Mouse (Mus musculus) forebrain, embryonic 11.5 days (tissue): ENCODE data around the gene Immp2l. TPM values are rescaled to one million over a fixed set of nuclear protein-coding genes. Genes with fewer than 3 reads are reported as not detected.
A peak's percentile ranks its signal among the peaks of the same experiment; 100 is the strongest.

Source experiments
- ATAC-seq: fragments of 200-750 bp; cut with Nextera tagmentation; replicated peaks from 2 replicates; pipeline ENCODE4 v1.8.0; 2017; ENCODE audit warnings: moderate TSS enrichment; ENCODE audit not compliant: low FRiP score
- DNase-seq: peaks from one replicate; pipeline ENCODE4 v3.0.0-alpha.2; 2017; ENCODE audit warnings: low spot score
- H3K27ac ChIP-seq: fragments of 300-500 bp; sonication (generic); 2 replicates; pipeline ENCODE4 v1.5.1; 2014; ENCODE audit warnings: low read depth, low read length
- H3K27me3 ChIP-seq: fragments of 300-500 bp; sonication (generic); 2 replicates; pipeline ENCODE4 v1.6.1; 2014; ENCODE audit warnings: mild to moderate bottlenecking, low read length, mixed read lengths; ENCODE audit not compliant: control insufficient read depth, insufficient read depth
- H3K36me3 ChIP-seq: fragments of 300-500 bp; sonication (generic); 2 replicates; pipeline ENCODE4 v1.6.1; 2014; ENCODE audit warnings: mild to moderate bottlenecking, low read length, moderate library complexity, mixed read lengths; ENCODE audit not compliant: control insufficient read depth, insufficient read depth
- H3K4me1 ChIP-seq: fragments of 300-500 bp; sonication (generic); replicated peaks from 2 replicates; pipeline ENCODE4 v1.6.1; 2014; ENCODE audit warnings: low read length, mixed read lengths; ENCODE audit not compliant: control insufficient read depth, insufficient read depth
- H3K4me2 ChIP-seq: fragments of 300-500 bp; sonication (generic); 2 replicates; pipeline ENCODE4 v1.6.1; 2014; ENCODE audit warnings: low read depth, mild to moderate bottlenecking, low read length, moderate library complexity, mixed read lengths; ENCODE audit not compliant: severe bottlenecking
- H3K4me3 ChIP-seq: fragments of 300-500 bp; sonication (generic); 2 replicates; pipeline ENCODE4 v1.5.1; 2014; ENCODE audit warnings: low read depth, low read length
- H3K9ac ChIP-seq: fragments of 300-500 bp; sonication (generic); 2 replicates; pipeline ENCODE4 v1.6.1; 2014; ENCODE audit warnings: low read length
- H3K9me3 ChIP-seq: fragments of 300-500 bp; sonication (generic); 2 replicates; pipeline ENCODE4 v1.6.1; 2016; ENCODE audit warnings: low read length, mixed read lengths; ENCODE audit not compliant: control insufficient read depth
- WGBS: fragments of 180-500 bp; shearing (Covaris S2); extraction: QIAGEN DNeasy Blood & Tissue Kit; methylation state at CpG from one replicate; pipeline ENCODE4 v1.1.7; 2014; 5-methylcytosine and 5-hydroxymethylcytosine counted together
- polyA plus RNA-seq: library from polyadenylated mRNA; unstranded; fragments of >200 nt; fragmentation: Nextera tagmentation; extraction: Ambion mirVana; gene quantifications from 2 replicates; pipeline ENCODE4 v1.2.1, GENCODE M21; 2014

The Immp2l gene
- polyA plus RNA-seq, 1 experiment from 2014 or later, result 10.9 TPM

GRCm38 (mm10) chr12:41724585-41724984, 700.7 kb downstream of the Immp2l start:
- no peak overlapping the region for H3K4me2 ChIP-seq
- WGBS, result 87% methylated on average over 2 of the region's 2 CpGs
- ATAC-seq, result no peak

GRCm38 (mm10) chr12:41726720-41727119, 702.8 kb downstream of the Immp2l start:
- H3K9ac ChIP-seq, result no peak overlapping the region
- 79% methylated on average over 1 of the region's 1 CpGs for WGBS
- no peaks in the 10 kb centered on the region for H3K36me3 ChIP-seq
- no peaks in the 10 kb centered on the region for H3K27me3 ChIP-seq
- no peak overlapping the region for H3K4me2 ChIP-seq
- no peaks in the 10 kb centered on the region for H3K9me3 ChIP-seq
- H3K4me3 ChIP-seq, result no peak overlapping the region
- H3K27ac ChIP-seq, result no peak overlapping the region
- H3K4me1 ChIP-seq, result no peaks in the 10 kb centered on the region
- DNase-seq (no peak), ATAC-seq (no peak; the same call in 1 of the 2 replicates)

More at GRCm38 (mm10) chr12:41724585-41724984, 700.7 kb downstream of the Immp2l start:
- DNase-seq, result no peak
- Histone ChIP-seq H3K9me3 (no peaks in the 10 kb centered on the region), H3K27me3 (no peaks in the 10 kb centered on the region), H3K4me3 (no peak overlapping the region), H3K27ac (no peak overlapping the region), H3K9ac (no peak overlapping the region), H3K36me3 (no peaks in the 10 kb centered on the region), H3K4me1 (no peaks in the 10 kb centered on the region)

GRCm38 (mm10) chr12:41727221-41727620, 703.3 kb downstream of the Immp2l start:
- Histone ChIP-seq H3K4me3 (no peak overlapping the region), H3K9ac (no peak overlapping the region), H3K27ac (no peak overlapping the region), H3K9me3 (no peaks in the 10 kb centered on the region), H3K4me2 (no peak overlapping the region), H3K27me3 (no peaks in the 10 kb centered on the region), H3K4me1 (no peaks in the 10 kb centered on the region), H3K36me3 (no peaks in the 10 kb centered on the region)
- ATAC-seq (peak; percentile 57), DNase-seq (no peak)
- 38% methylated on average over 3 of the region's 3 CpGs for WGBS

DNA sequence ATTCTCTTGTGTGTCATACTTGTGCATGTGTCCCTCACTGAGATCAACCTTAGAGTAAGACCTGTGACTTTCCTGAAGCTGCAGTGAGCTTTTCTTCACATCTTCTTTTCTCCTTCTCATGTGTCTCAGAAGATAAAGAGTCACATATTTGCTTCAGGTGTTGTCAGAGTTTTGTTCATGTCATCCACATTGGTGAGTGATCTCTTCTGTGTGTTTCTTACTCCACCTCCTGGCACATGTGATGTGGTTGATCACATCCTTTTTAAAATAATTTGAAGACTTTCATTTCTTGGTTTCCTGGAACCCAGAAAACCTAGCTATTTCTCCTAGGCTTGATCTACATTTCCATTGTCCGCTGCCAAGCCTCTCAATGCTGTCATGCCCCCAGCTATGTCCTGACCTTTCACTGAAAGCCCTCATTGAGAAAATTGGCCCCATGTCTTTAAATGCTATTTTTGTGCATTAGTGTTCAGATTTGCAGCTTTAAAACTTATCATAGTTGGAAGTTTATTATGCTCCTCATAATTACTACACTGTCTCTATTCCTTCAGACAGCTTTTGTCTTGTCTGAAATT, 704.0 kb downstream of the Immp2l start:
- DNase-seq (no peak), ATAC-seq (no peak; the same call in 1 of the 2 replicates)
- WGBS, result 73% methylated on average over 1 of the region's 1 CpGs

DNA sequence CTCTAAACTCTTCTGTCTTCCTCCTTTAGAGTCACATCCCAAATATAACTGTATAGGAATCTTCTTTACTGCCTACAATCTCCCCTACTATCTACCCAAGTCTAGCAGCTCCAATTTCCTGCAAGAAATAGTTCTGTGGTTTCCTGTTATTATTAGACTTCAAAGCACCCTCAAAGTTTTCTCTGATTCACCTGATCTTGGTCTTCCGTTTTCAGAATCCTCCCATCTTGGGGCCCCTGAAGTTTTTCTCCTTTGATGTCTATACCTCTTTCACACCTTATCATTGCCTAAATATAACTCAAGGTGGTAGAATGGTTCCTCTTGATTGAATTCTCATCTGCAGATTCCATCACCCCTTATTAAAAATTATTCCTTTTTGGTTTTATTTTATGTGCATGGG, 704.6 kb downstream of the Immp2l start:
- DNase-seq, result no peak
- Histone ChIP-seq H3K27me3 (no peaks in the 10 kb centered on the region), H3K27ac (no peak overlapping the region), H3K9ac (no peak overlapping the region), H3K4me1 (no peaks in the 10 kb centered on the region), H3K36me3 (no peaks in the 10 kb centered on the region), H3K9me3 (no peaks in the 10 kb centered on the region), H3K4me3 (no peak overlapping the region), H3K4me2 (no peak overlapping the region)
- no peak for ATAC-seq
- 76% methylated on average over 1 of the region's 1 CpGs for WGBS

More for the DNA sequence above, 704.0 kb downstream of the Immp2l start:
- Histone ChIP-seq H3K27me3 (no peaks in the 10 kb centered on the region), H3K4me1 (no peaks in the 10 kb centered on the region), H3K4me3 (no peak overlapping the region), H3K36me3 (no peaks in the 10 kb centered on the region), H3K9ac (no peak overlapping the region), H3K4me2 (no peak overlapping the region), H3K9me3 (no peaks in the 10 kb centered on the region), H3K27ac (no peak overlapping the region)

GRCm38 (mm10) chr12:41729780-41730179, 705.9 kb downstream of the Immp2l start:
- Histone ChIP-seq H3K9ac (no peak overlapping the region), H3K36me3 (no peaks in the 10 kb centered on the region), H3K9me3 (no peaks in the 10 kb centered on the region), H3K4me3 (no peak overlapping the region), H3K27ac (no peak overlapping the region), H3K27me3 (no peaks in the 10 kb centered on the region), H3K4me1 (no peaks in the 10 kb centered on the region), H3K4me2 (no peak overlapping the region)
- WGBS, result 91% methylated on average over 1 of the region's 1 CpGs
- DNase-seq, result no peak
- ATAC-seq, result no peak

DNA sequence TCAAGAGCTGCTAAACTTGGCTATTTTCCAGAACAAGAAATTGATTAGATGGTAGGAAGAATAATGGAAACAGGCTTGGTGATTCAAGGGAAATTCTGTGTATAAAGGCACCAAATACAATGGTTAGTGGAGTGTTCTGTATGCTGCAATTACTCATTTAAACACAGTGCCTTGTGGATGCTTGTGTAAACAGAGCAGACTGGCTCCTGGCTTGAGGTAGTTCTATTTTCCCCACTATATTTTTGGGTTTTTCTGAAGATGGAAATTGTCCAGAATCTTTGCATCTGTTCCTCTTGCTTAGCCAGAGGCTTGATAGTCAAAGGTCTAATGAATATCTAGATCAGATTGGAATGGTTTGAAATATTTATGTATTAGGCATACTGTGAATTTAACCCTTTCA, 709.3 kb downstream of the Immp2l start:
- ATAC-seq, result no peak
- H3K4me3 ChIP-seq, result no peak overlapping the region
- H3K4me1 ChIP-seq, result no peaks in the 10 kb centered on the region
- H3K9ac ChIP-seq, result no peak overlapping the region
- no peak overlapping the region for H3K27ac ChIP-seq
- no peaks in the 10 kb centered on the region for H3K36me3 ChIP-seq
- DNase-seq, result no peak
- no peaks in the 10 kb centered on the region for H3K27me3 ChIP-seq
- no peaks in the 10 kb centered on the region for H3K9me3 ChIP-seq
- H3K4me2 ChIP-seq, result no peak overlapping the region

DNA sequence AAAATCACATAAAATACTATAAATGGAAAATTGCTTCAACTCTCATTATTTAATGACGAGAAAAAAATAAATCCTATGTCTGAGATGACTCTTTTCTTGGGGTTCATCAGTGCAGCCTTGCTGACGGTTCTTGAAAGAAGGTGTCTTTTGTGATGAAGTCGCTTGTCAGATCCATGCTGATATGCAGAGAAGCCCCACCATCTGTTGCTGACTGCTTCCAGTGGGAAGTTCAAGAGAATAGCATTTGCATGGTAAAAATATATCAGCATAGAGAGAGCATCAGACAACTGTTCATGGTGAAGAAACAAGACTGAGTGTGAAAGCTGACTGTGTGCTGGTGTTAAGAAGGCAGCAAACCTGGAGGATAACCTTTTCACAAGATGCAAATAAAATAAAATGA, 719.0 kb downstream of the Immp2l start:
- Histone ChIP-seq H3K4me1 (no peaks in the 10 kb centered on the region), H3K9me3 (no peaks in the 10 kb centered on the region), H3K27me3 (no peaks in the 10 kb centered on the region), H3K9ac (no peak overlapping the region), H3K4me2 (no peak overlapping the region), H3K4me3 (no peak overlapping the region), H3K36me3 (no peaks in the 10 kb centered on the region), H3K27ac (no peak overlapping the region)
- DNase-seq (no peak), ATAC-seq (no peak)
- 84% methylated on average over 3 of the region's 3 CpGs for WGBS

- H3K9ac ChIP-seq, result no peak overlapping the region
- WGBS, result 83% methylated on average over 3 of the region's 3 CpGs
- DNase-seq, result no peak
- H3K4me3 ChIP-seq, result no peak overlapping the region
- no peaks in the 10 kb centered on the region for H3K4me1 ChIP-seq
- no peak for ATAC-seq
- H3K36me3 ChIP-seq, result no peaks in the 10 kb centered on the region
- no peak overlapping the region for H3K4me2 ChIP-seq
- H3K9me3 ChIP-seq, result no peaks in the 10 kb centered on the region
- no peak overlapping the region for H3K27ac ChIP-seq
- no peaks in the 10 kb centered on the region for H3K27me3 ChIP-seq
Measured at GRCm38 (mm10) chr12:41763396-41763795, 739.5 kb downstream of the Immp2l start.
